In the genomic region with DNA sequence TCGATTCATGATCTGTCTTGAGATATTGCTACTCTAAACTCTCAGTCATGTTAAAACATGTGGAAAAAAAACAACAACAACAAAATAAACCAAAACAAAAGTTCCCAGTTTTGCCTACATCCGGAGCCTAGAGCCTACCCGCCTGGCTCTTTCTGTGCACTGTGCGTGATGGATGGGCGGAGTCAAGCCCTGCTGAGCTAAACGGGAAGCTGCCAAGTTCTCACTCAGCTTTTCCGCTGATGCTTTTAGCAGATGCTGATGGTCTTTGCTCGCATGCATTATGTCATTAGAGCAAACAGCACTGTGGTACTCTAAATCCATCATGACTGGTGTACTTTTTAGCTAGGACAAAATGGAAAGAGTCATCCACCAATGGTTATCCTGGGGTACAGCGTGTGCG, we compare ENCODE assay signal across 1 mouse cellular context.
TF ChIP-seq lines count a peak whose summit lies in the region.

No protein-coding gene starts in this region.

TF ChIP-seq in CH12.LX, 34 proteins besides CTCF, POLR2A, EP300 and RAD21 (continued from another document):
- TF ChIP-seq POLR2AphosphoS2 (IDR thresholded peaks at IDR 0.05; ENCODE audit: low read depth, low read length) = no peak
- TF ChIP-seq TBP (conservative IDR thresholded peaks at IDR 0.05; ENCODE audit: low read depth, low read length) = no peak; the same call in 1 of the 2 replicates
- 0 out of 2 replicates have a peak, but pooled peaks have one; percentile 11 for TF ChIP-seq NELFE (IDR thresholded peaks at IDR 0.05; ENCODE audit: low read depth, low read length)
- no peak for TF ChIP-seq ZMIZ1 (IDR thresholded peaks at IDR 0.05; ENCODE audit: low read depth, low read length)
- no peak for TF ChIP-seq JUN (IDR thresholded peaks at IDR 0.05; ENCODE audit: insufficient read depth, low read depth, low read length)
- no peak for TF ChIP-seq MAZ (IDR thresholded peaks at IDR 0.05; ENCODE audit: low read depth, low read length)
- TF ChIP-seq SMC3 (IDR thresholded peaks at IDR 0.05; ENCODE audit: low read depth, low read length) = no peak
- no peak for TF ChIP-seq MAX (IDR thresholded peaks at IDR 0.05; ENCODE audit: low read length)
- TF ChIP-seq ZNF384 (IDR thresholded peaks at IDR 0.05; ENCODE audit: low read depth, low read length) = no peak
- peak; percentile 14; the same call in 1 of the 2 replicates for TF ChIP-seq BHLHE40 (IDR thresholded peaks at IDR 0.05; ENCODE audit: low read depth, low read length)
- TF ChIP-seq SIN3A (IDR thresholded peaks at IDR 0.05; ENCODE audit: low read length) = no peak
